Mouse (Mus musculus): ENCODE measurements around the gene Cdk18.

DNA sequence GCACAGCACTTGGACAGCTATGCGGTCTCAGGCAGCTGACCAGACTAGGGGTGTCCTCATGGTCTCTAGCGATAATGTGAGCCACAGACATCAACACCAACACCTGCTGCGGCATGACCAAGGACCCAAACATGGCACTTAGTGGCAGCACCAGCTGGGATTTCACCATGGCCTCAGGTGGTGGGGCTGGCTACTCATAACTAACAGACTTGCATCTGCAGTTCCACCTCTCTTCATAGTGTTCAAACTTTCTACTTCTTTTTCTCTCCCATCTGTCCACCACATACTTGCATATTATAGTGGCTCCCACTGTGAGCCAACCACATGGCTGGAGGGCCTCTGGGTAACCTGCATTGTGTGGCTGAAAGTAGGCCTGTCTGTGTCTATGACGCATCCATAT is 46.2 kb downstream of the Cdk18 start:
- no peak for TF ChIP-seq POLR2A (IDR thresholded peaks at IDR 0.05; ENCODE audit: borderline replicate concordance, extremely low read depth, insufficient read depth, insufficient read length, poor library complexity, severe bottlenecking)
- no peak for TF ChIP-seq CTCF (IDR thresholded peaks at IDR 0.05; ENCODE audit: borderline replicate concordance, extremely low read depth, insufficient read depth, insufficient read length)
